ENCODE assay signal across 9 mouse cellular contexts in the genomic region with DNA sequence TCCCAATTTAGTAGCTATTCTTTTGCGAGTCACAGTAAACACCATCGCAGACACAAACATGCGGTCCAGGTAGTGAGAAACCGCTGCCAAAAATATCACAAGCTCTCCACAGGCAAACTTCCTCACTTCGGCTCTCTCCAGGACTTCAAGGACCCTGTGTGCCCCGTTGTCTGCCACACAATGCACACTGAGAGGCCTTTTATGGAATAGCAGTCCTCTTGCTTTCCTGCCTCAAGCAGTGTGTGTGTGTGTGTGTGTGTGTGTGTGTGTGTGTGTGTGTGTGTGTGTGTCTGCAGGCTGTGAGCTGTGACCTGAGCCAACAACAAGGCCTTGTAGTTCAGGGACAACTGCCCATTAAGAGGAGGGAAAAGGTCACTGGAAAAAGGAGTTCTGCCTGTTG. TPM values are rescaled to one million over a fixed set of nuclear protein-coding genes. Genes with fewer than 3 reads are reported as not detected.
DNase-seq lines count a peak whose midpoint lies in the region; ATAC-seq and TF ChIP-seq lines count a peak whose summit lies in the region.
"Had no signal": no experiment of that assay in that cellular context is flagged by ENCODE, and none has a peak within 500 bp of the region (broad histone marks: within the 10 kb centered on the region; RNA-seq: fewer than 3 reads in every experiment).

No protein-coding gene starts in this region.

- ATAC-seq in kidney, embryonic 15.5 days (replicated peaks; ENCODE audit: low FRiP score): no peak
- no peak for ATAC-seq in kidney, embryonic 16.5 days (ENCODE audit: low FRiP score, low TSS enrichment)
- 0 out of 2 replicates have a peak, but pooled peaks have one; percentile 54 for ATAC-seq in heart, embryonic 14.5 days (ENCODE audit: insufficient number of reproducible peaks, insufficient read depth, low FRiP score, low read depth)

- DNase-seq in adrenal gland, postnatal 36 days: peak; percentile 74 to 76
- peak; percentile 21 for DNase-seq in lung, postnatal 14 days
- DNase-seq in layer of hippocampus, adult 11-12 months (ENCODE audit: low spot score): no peak
- no peak for DNase-seq in frontal cortex, postnatal 36 days (ENCODE audit: low spot score in 2 of 2)
- DNase-seq in left cerebral cortex, adult 2 months (ENCODE audit: extremely low spot score in 1 of 2, low spot score in 2 of 2): no peak

- H3K4me2 ChIP-seq in kidney, embryonic 15.5 days: no peak overlapping the region
- H3K4me2 ChIP-seq in kidney, embryonic 16.5 days (replicated peaks; ENCODE audit: low read depth, low read length): no peak overlapping the region
- no peak overlapping the region for H3K4me2 ChIP-seq in heart, embryonic 14.5 days (ENCODE audit: low read length)
- H3K4me2 ChIP-seq: neural tube, embryonic 12.5 days had no signal

- H3K4me3 ChIP-seq in kidney, embryonic 15.5 days (replicated peaks): no peak overlapping the region
- no peak overlapping the region for H3K4me3 ChIP-seq in kidney, embryonic 16.5 days (ENCODE audit: low read length)
- no peak overlapping the region for H3K4me3 ChIP-seq in heart, embryonic 14.5 days (ENCODE audit: control insufficient read depth in 1 of 2, insufficient read depth in 1 of 2, low read depth in 1 of 2, low read length in 2 of 2)
- H3K4me3 ChIP-seq in left cerebral cortex, adult 2 months: no peak overlapping the region
- H3K4me3 ChIP-seq: neural tube, embryonic 12.5 days had no signal

- H3K36me3 ChIP-seq in kidney, embryonic 15.5 days: no peaks in the 10 kb centered on the region
- no peaks in the 10 kb centered on the region for H3K36me3 ChIP-seq in kidney, embryonic 16.5 days (ENCODE audit: insufficient read depth, low read length)
- H3K36me3 ChIP-seq in heart, embryonic 14.5 days (ENCODE audit: control insufficient read depth, insufficient read depth, low read length): no peaks in the 10 kb centered on the region
- H3K36me3 ChIP-seq: neural tube, embryonic 12.5 days had no signal

- no peaks in the 10 kb centered on the region for H3K9me3 ChIP-seq in kidney, embryonic 15.5 days (replicated peaks)
- H3K9me3 ChIP-seq in kidney, embryonic 16.5 days (ENCODE audit: low read length): no peaks in the 10 kb centered on the region
- H3K9me3 ChIP-seq in heart, embryonic 14.5 days (ENCODE audit: control insufficient read depth, low read length): no peaks in the 10 kb centered on the region
- H3K9me3 ChIP-seq: neural tube, embryonic 12.5 days had no signal

- WGBS in kidney, embryonic 15.5 days: 54% methylated on average over 6 of the region's 6 CpGs
- 57% methylated on average over 6 of the region's 6 CpGs for WGBS in kidney, embryonic 16.5 days
- 17% methylated on average over 6 of the region's 6 CpGs for WGBS in heart, embryonic 14.5 days

- no peak for TF ChIP-seq CTCF in left cerebral cortex, adult 2 months (IDR thresholded peaks at IDR 0.05)

- no peaks in the 10 kb centered on the region for H3K27me3 ChIP-seq in kidney, embryonic 15.5 days
- no peaks in the 10 kb centered on the region for H3K27me3 ChIP-seq in kidney, embryonic 16.5 days (ENCODE audit: insufficient read depth, low read length)
- no peaks in the 10 kb centered on the region for H3K27me3 ChIP-seq in heart, embryonic 14.5 days (ENCODE audit: control insufficient read depth, insufficient read depth, low read length)
- H3K27me3 ChIP-seq: neural tube, embryonic 12.5 days had no signal

- H3K4me1 ChIP-seq in kidney, embryonic 15.5 days: peaks cover 9% of the 10 kb centered on the region
- H3K4me1 ChIP-seq in kidney, embryonic 16.5 days (ENCODE audit: insufficient read depth, low read length): peaks cover 6% of the 10 kb centered on the region
- peaks cover 8 to 9% of the 10 kb centered on the region in 2 experiments; a peak in 3 of 4 replicates for H3K4me1 ChIP-seq in heart, embryonic 14.5 days (ENCODE audit: control insufficient read depth in 2 of 2, insufficient read depth in 2 of 2, low read length in 2 of 2)

- intact Hi-C loops in left cerebral cortex, adult 2 months (cut with DNase I): no loop called here

- peak overlapping the region; percentile 18; the same call in 1 of the 2 replicates for H3K27ac ChIP-seq in kidney, embryonic 15.5 days
- no peak overlapping the region for H3K27ac ChIP-seq in kidney, embryonic 16.5 days (ENCODE audit: low read length)
- H3K27ac ChIP-seq in heart, embryonic 14.5 days (replicated peaks in 1 of 2; ENCODE audit: control insufficient read depth in 1 of 2, insufficient read depth in 1 of 2, low read depth in 2 of 2, low read length in 2 of 2): no peak overlapping the region
- no peak overlapping the region for H3K27ac ChIP-seq in left cerebral cortex, adult 2 months
- H3K27ac ChIP-seq: neural tube, embryonic 12.5 days had no signal

- H3K9ac ChIP-seq in kidney, embryonic 15.5 days: no peak overlapping the region
- no peak overlapping the region for H3K9ac ChIP-seq in kidney, embryonic 16.5 days (replicated peaks; ENCODE audit: low read length)
- H3K9ac ChIP-seq in heart, embryonic 14.5 days (ENCODE audit: low read length): no peak overlapping the region
- H3K9ac ChIP-seq: neural tube, embryonic 12.5 days had no signal

RNA-seq across cellular contexts. Expression of a gene that starts 41.6 kb away (rescaled TPM):
- 39.3 and 40.5 TPM in 2 replicates for polyA plus RNA-seq in kidney, embryonic 15.5 days (2015; fragmentation: Nextera tagmentation; extraction: Ambion mirVana)
- 33.2 and 37.7 TPM in 2 replicates for polyA plus RNA-seq in kidney, embryonic 16.5 days (2015; fragmentation: Nextera tagmentation; extraction: Ambion mirVana)
- total RNA-seq in adrenal gland, postnatal 36 days (2021): 100 to 1,000 TPM in 1 of 2 experiments, 10 to 100 TPM in 1; 83.3 to 141 TPM
- 12.6 and 14.7 TPM in 2 replicates for polyA plus RNA-seq in heart, embryonic 14.5 days (2014; fragmentation: Nextera tagmentation; extraction: Ambion mirVana)
- 10 to 100 TPM; 42.1 to 46.9 TPM for total RNA-seq in left cerebral cortex, adult 2 months (2021)

Comparison
In these comparisons a context has a peak if more than half of its experiments do, and no peak if none do; other contexts are left out.
1. DNase-seq: peak in adrenal gland, postnatal 36 days (2 of 2) and lung, postnatal 14 days (single experiment); none in layer of hippocampus, adult 11-12 months (single experiment), frontal cortex, postnatal 36 days (0 of 2) and left cerebral cortex, adult 2 months (0 of 2).